Mouse (Mus musculus) forebrain, embryonic 15.5 days (tissue): ENCODE data around the gene Scn8a. TPM values are rescaled to one million over a fixed set of nuclear protein-coding genes. Genes with fewer than 3 reads are reported as not detected.

ENCODE experiments used
- ATAC-seq: fragments of 200-750 bp; cut with Nextera tagmentation; replicated peaks from 2 replicates; pipeline ENCODE4 v1.8.0; 2017; ENCODE audit warnings: mild to moderate bottlenecking, moderate TSS enrichment, moderate library complexity
- H3K27ac ChIP-seq: fragments of 300-500 bp; sonication (generic); replicated peaks from 2 replicates; pipeline ENCODE4 v1.5.1; 2015; ENCODE audit warnings: mild to moderate bottlenecking, inconsistent platforms
- H3K27me3 ChIP-seq: fragments of 300-500 bp; sonication (generic); 2 replicates; pipeline ENCODE4 v1.6.1; 2015; ENCODE audit warnings: inconsistent platforms
- H3K36me3 ChIP-seq: fragments of 300-500 bp; sonication (generic); 2 replicates; pipeline ENCODE4 v1.6.1; 2015; ENCODE audit warnings: mild to moderate bottlenecking, inconsistent platforms
- H3K4me1 ChIP-seq: fragments of 300-500 bp; sonication (generic); 2 replicates; pipeline ENCODE4 v1.6.1; 2015; ENCODE audit warnings: inconsistent platforms
- H3K4me2 ChIP-seq: fragments of 300-500 bp; sonication (generic); replicated peaks from 2 replicates; pipeline ENCODE4 v1.6.1; 2015; ENCODE audit warnings: mild to moderate bottlenecking, inconsistent platforms
- H3K4me3 ChIP-seq: fragments of 300-500 bp; sonication (generic); 2 replicates; pipeline ENCODE4 v1.5.1; 2015; ENCODE audit warnings: mild to moderate bottlenecking, inconsistent platforms
- H3K9ac ChIP-seq: fragments of 300-500 bp; sonication (generic); replicated peaks from 2 replicates; pipeline ENCODE4 v1.6.1; 2015; ENCODE audit warnings: mild to moderate bottlenecking, inconsistent platforms
- H3K9me3 ChIP-seq: fragments of 300-500 bp; sonication (generic); 2 replicates; pipeline ENCODE4 v1.6.1; 2016; ENCODE audit warnings: inconsistent platforms
- WGBS: fragments of 180-500 bp; shearing (Covaris S2); methylation state at CpG from one replicate; pipeline ENCODE4 v1.1.7; 2015; ENCODE audit warnings: mixed read lengths; 5-methylcytosine and 5-hydroxymethylcytosine counted together
- polyA plus RNA-seq: library from polyadenylated mRNA; unstranded; fragments of >200 nt; fragmentation: Nextera tagmentation; extraction: Ambion mirVana; gene quantifications from 2 replicates; pipeline ENCODE4 v1.2.1, GENCODE M21; 2015

Scn8a gene
- polyA plus RNA-seq, 1 experiment from 2014 or later = 20.4 TPM

DNA sequence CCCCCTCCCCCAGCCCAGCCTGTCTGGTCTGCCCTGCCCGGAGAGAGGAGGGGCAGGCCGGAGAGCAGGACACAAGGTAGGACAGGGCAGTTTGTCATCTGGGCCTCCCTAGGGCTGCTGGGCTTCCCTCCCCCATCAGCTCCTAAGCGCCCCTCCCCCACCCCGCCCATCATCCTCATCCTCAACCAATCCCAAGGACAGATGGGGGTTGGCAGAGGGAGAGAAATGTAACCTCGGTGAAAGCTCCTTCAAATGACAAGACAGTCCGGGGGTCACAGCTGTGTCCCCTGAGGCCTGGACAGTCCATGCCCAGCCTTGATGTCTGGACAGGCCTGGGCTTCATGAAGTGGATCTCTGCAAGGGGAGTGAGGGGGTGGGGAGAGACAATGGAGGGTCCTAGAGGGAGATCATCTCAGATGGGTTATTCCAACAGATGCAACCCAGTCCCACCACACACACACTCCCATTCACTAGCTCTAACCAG lies 196.7 kb downstream of the Scn8a start:
- Histone ChIP-seq H3K4me3 (no peak overlapping the region), H3K9me3 (no peaks in the 10 kb centered on the region), H3K27ac (no peak overlapping the region), H3K9ac (no peak overlapping the region), H3K27me3 (no peaks in the 10 kb centered on the region), H3K4me1 (peaks cover 6% of the 10 kb centered on the region; the same call in 1 of the 2 replicates), H3K4me2 (no peak overlapping the region), H3K36me3 (no peaks in the 10 kb centered on the region)
- ATAC-seq = no peak; the same call in 1 of the 2 replicates
- WGBS = 23% methylated on average over 6 of the region's 6 CpGs

DNA sequence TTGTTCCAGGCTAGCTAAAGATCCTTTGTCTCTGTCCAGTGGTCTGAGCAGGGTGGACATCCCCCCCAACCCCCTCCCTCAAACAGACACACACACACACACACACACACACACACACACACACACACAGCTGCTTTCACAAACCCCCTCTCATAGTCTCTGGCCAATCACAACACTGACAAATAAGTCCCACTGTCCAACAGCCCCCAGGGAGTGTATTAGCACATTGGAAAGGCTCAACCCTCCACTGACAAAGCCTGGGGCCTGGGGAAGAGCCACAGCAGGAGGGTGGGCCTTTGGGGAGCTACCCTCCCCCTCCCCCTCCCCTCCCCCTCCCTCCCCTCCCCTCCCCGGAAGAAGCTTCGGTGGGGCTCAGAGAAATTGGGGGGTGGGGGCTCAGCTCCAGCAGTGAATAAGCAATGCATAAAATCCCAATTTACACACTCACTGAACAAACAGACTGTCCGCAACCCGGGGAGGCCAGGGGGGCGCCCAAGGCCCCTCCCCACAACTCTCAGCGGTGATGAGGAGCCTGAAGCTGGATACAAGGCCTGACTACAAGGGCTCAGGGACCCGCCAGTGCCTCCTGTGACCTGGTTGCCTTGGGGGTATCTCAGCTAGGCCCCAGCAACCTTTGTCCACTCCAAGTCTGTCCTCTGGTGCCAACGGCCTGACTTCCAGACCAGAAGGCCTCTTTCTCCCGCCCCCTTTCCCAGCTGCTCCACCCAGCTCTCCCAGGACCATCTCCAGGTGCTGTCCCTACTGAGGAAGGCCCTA lies 197.4 kb downstream of the Scn8a start:
- no peak overlapping the region for H3K27ac ChIP-seq
- H3K9me3 ChIP-seq = no peaks in the 10 kb centered on the region
- H3K4me1 ChIP-seq = peaks cover 4% of the 10 kb centered on the region; the same call in 1 of the 2 replicates
- H3K27me3 ChIP-seq = no peaks in the 10 kb centered on the region
- no peak overlapping the region for H3K4me3 ChIP-seq
- 0 out of 2 replicates have a peak, but pooled peaks have one; percentile 28 for ATAC-seq
- no peak overlapping the region for H3K9ac ChIP-seq
- WGBS = 15% methylated on average over 7 of the region's 9 CpGs
- H3K36me3 ChIP-seq = no peaks in the 10 kb centered on the region
- H3K4me2 ChIP-seq = no peak overlapping the region

DNA sequence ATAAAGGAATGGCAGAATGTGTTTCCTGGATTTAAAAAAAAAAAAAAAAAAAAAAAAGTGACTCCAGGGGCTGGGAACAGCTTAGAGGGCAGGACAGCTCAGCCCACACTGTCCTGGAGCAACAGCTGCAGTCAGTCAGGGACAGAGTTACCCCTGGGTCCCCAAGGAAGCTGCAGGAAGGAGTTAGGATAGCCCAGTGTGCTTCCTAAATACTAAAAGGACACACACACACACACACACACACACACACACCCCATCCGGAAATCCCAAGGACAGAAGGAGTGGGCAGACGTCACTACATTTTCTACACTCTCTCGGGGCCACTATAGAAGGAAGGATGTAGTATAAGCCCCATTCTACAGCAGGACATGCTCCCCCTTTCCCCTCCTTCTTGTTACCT lies 198.4 kb downstream of the Scn8a start:
- Histone ChIP-seq H3K9ac (no peak overlapping the region), H3K4me1 (peaks cover 2% of the 10 kb centered on the region; the same call in 1 of the 2 replicates), H3K27ac (no peak overlapping the region), H3K4me2 (no peak overlapping the region), H3K36me3 (no peaks in the 10 kb centered on the region), H3K9me3 (no peaks in the 10 kb centered on the region), H3K4me3 (no peak overlapping the region), H3K27me3 (no peaks in the 10 kb centered on the region)
- 67% methylated on average over 3 of the region's 3 CpGs for WGBS
- no peak for ATAC-seq

DNA sequence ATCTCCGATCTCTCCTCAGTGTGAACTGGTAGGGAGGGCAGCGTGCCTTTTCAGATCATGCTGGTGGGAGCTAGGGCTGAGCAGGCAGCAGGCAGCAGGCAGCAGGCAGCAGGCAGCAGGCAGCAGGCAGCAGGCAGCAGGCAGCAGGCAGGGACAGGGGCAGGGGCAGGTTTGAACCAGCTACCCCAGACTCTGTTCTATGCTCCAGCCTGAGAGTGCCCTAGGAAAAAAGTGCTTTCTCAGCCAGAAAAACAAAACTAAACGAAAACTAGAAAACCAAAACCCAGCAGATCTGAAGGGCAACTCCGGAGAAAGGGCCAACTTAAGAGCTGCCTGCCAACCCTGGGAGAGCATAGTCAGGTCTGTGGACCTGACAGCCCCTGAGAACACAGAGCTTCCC lies 199.0 kb downstream of the Scn8a start:
- Histone ChIP-seq H3K9me3 (no peaks in the 10 kb centered on the region), H3K4me1 (peaks cover 2% of the 10 kb centered on the region; the same call in 1 of the 2 replicates), H3K9ac (no peak overlapping the region), H3K4me2 (no peak overlapping the region), H3K36me3 (no peaks in the 10 kb centered on the region), H3K27ac (no peak overlapping the region), H3K4me3 (no peak overlapping the region), H3K27me3 (no peaks in the 10 kb centered on the region)
- WGBS = 59% methylated on average over 4 of the region's 4 CpGs
- ATAC-seq = no peak

DNA sequence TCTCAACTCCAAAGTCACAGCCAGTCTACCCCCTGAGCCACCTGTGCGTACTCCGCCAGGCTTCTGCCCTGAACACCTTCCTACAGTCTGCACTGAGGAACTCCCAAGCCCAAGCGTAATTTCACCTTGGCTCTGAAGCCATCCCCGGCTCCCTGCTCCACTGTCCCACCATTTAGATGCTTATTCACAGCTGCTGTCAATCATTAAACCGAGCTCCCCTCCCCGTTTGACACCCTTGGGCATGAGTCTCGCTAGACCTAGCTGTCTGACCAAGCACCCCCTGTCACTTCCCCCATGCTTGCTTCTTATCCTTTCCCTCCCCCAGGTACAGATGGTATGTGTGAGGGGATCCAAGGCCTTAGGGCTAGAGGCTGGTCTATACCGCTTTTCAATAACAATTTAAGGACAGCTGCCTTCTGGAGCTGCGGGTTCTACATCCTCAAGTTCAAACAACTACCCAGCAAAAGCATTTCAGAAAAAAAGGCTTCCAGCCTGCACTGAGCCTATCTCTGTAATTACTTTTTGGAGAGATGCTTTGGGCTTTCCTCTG lies 200.1 kb downstream of the Scn8a start:
- no peak for ATAC-seq
- no peak overlapping the region for H3K4me3 ChIP-seq
- H3K27me3 ChIP-seq = no peaks in the 10 kb centered on the region
- peaks cover 2% of the 10 kb centered on the region; the same call in 1 of the 2 replicates for H3K4me1 ChIP-seq
- H3K36me3 ChIP-seq = no peaks in the 10 kb centered on the region
- WGBS = 56% methylated on average over 9 of the region's 9 CpGs
- no peak overlapping the region for H3K27ac ChIP-seq
- no peaks in the 10 kb centered on the region for H3K9me3 ChIP-seq
- H3K9ac ChIP-seq = no peak overlapping the region
- H3K4me2 ChIP-seq = no peak overlapping the region

DNA sequence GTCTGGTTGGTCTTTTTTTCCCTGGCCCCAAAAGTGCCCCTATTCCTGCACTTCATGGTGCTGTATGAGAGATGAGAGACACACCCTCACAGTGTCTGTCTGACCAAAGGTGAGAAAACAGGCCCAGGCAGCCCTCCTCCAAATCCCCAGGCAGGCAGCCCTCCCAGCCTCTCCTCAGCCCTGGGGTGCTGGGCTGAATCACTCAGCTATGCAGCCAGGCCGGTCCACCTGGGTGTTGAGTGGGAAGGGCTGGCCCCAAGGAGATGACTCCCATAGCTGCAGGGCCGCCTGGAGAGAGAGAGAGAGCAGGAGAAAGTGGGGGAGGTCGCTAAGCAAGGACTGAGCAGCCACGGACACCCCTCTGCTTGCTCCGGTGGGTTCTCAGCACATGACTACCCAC lies 201.1 kb downstream of the Scn8a start:
- H3K4me3 ChIP-seq = no peak overlapping the region
- no peaks in the 10 kb centered on the region for H3K36me3 ChIP-seq
- H3K27ac ChIP-seq = no peak overlapping the region
- peaks cover 3% of the 10 kb centered on the region; the same call in 1 of the 2 replicates for H3K4me1 ChIP-seq
- H3K4me2 ChIP-seq = no peak overlapping the region
- H3K9ac ChIP-seq = no peak overlapping the region
- 42% methylated on average over 5 of the region's 5 CpGs for WGBS
- ATAC-seq = no peak
- H3K27me3 ChIP-seq = no peaks in the 10 kb centered on the region
- no peaks in the 10 kb centered on the region for H3K9me3 ChIP-seq

DNA sequence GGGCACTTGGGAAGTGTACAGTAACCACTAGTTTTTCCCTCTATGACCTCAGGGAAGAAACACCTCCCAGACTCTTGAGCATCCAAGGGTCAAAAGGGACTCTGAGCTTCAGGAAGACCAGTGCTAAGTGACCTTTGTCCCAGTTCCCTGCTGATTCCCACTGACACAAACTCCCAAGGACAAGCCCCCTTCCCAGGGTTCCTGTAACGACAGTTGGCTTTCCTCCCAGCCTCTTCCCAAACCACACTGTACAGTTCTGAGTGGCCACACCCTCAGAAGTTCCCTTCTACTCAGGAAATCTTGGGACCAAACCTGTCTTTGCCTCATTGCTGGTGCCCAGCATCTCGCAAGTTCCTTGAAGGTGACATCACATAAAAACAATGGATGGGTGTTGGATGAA lies 203.1 kb downstream of the Scn8a start:
- no peak overlapping the region for H3K9ac ChIP-seq
- peaks cover 20% of the 10 kb centered on the region for H3K4me1 ChIP-seq
- H3K4me2 ChIP-seq = no peak overlapping the region
- WGBS = 74% methylated on average over 2 of the region's 2 CpGs
- H3K4me3 ChIP-seq = no peak overlapping the region
- H3K36me3 ChIP-seq = no peaks in the 10 kb centered on the region
- H3K27ac ChIP-seq = no peak overlapping the region
- H3K27me3 ChIP-seq = peaks cover 8% of the 10 kb centered on the region; the same call in 1 of the 2 replicates
- H3K9me3 ChIP-seq = no peaks in the 10 kb centered on the region
- ATAC-seq = no peak

DNA sequence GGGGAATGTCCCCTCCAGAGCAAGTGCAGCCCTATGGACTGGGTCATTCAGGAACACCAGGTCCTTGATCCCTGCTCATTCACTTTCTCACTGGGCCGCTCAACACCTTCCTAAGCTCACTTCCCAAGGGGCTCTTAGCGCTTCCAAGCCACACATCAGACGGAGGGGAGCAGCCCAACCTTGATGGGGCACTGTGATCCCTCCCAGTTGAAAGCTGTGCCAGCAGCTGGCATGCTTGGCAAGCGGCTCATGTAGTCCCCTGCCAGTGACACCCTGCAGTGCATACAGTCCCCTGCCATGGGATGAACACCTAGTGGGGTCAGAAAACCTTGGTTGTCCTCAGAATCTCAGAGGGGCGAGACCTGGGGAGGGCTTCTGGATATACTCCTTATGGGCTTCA lies 204.4 kb downstream of the Scn8a start:
- no peak for ATAC-seq
- no peak overlapping the region for H3K9ac ChIP-seq
- WGBS = 54% methylated on average over 5 of the region's 5 CpGs
- no peak overlapping the region for H3K4me2 ChIP-seq
- no peaks in the 10 kb centered on the region for H3K9me3 ChIP-seq
- H3K27ac ChIP-seq = no peak overlapping the region
- H3K27me3 ChIP-seq = peaks cover 13% of the 10 kb centered on the region; the same call in 1 of the 2 replicates
- H3K4me1 ChIP-seq = peaks cover 32% of the 10 kb centered on the region
- no peaks in the 10 kb centered on the region for H3K36me3 ChIP-seq
- H3K4me3 ChIP-seq = no peak overlapping the region

DNA sequence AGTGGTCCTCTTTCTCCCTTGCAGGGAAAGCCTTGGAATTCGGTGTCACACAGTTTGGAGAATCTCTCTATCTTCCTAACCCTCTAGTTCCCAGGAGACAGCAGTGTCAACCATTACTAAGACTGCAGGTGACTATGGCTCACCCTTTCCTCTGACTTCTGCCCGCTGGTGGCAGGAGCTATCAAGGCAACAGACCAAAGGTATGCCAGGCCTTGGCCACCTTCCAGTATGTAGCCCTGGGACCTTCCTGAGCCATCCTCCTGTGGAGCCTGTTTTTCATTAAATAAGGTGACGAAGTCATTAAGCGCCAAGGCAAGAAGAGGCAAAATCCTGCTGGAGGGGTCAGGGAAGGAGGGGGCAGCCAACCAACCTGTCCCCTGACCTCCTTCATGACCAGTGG lies 205.5 kb downstream of the Scn8a start:
- H3K4me1 ChIP-seq = peaks cover 32% of the 10 kb centered on the region
- no peak for ATAC-seq
- H3K9me3 ChIP-seq = no peaks in the 10 kb centered on the region
- no peak overlapping the region for H3K27ac ChIP-seq
- no peak overlapping the region for H3K4me2 ChIP-seq
- H3K36me3 ChIP-seq = no peaks in the 10 kb centered on the region
- H3K9ac ChIP-seq = no peak overlapping the region
- no peak overlapping the region for H3K4me3 ChIP-seq
- WGBS = 73% methylated on average over 4 of the region's 4 CpGs
- peaks cover 13% of the 10 kb centered on the region; the same call in 1 of the 2 replicates for H3K27me3 ChIP-seq

GRCm38 (mm10) chr15:101075656-101076055 lies 206.0 kb downstream of the Scn8a start:
- no peaks in the 10 kb centered on the region for H3K36me3 ChIP-seq
- 36% methylated on average over 5 of the region's 5 CpGs for WGBS
- H3K9ac ChIP-seq = no peak overlapping the region
- no peak for ATAC-seq
- no peak overlapping the region; the same call in 1 of the 2 replicates for H3K4me2 ChIP-seq
- H3K4me3 ChIP-seq = no peak overlapping the region
- no peak overlapping the region for H3K27ac ChIP-seq
- H3K27me3 ChIP-seq = peaks cover 13% of the 10 kb centered on the region; the same call in 1 of the 2 replicates
- H3K9me3 ChIP-seq = no peaks in the 10 kb centered on the region
- H3K4me1 ChIP-seq = peaks cover 32% of the 10 kb centered on the region

DNA sequence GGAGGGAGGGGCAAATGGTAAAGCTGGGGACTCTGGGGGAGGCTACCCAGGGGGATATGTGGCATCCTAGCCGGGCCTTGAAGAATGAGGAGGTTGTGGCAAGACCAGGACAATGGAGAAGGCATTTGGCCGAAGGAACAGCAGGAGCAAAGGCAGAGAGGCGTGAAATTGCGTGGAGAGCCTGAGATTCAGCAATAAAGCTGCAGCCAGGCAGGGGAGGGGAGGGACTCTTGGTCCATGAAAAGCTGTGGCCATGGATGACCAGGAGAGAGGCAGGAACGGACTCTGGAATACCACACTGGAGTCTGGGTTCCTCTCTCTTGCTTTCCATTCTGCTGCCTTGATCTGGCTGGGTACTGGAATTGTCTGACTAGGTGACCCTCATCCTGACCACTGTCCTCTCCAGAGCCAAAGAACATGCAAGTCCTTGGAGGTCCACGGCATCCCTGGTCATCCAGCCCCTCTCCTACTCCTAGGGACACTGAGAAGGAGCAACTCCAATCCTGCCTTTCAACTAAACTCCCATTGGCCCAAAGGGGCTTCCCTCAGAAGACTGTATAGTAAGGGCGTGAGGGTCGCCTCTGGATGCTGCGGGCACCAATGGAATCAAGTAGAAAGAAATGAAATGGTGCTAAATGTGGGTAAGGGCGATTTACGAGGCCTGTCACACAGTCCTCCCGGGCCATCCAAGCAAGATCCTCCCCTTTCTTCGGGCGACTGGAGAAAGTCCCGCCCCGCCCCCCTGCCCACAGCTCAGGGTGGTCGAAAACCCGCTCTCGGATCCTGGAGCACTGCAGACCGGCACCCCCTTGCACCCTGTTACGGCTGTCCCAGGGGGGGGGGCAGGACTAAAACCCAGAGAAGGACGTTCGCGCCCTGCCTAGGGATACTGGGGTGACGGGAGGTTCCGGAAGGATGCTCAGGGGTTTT lies 206.7 kb downstream of the Scn8a start:
- peak; percentile 27; the same call in 1 of the 2 replicates for ATAC-seq
- Histone ChIP-seq H3K27me3 (peaks cover 13% of the 10 kb centered on the region; the same call in 1 of the 2 replicates), H3K4me3 (peak overlapping the region; percentile 49), H3K9ac (0 out of 2 replicates have a peak overlapping the region, but pooled peaks have one; percentile 5), H3K4me1 (peaks cover 32% of the 10 kb centered on the region), H3K4me2 (peak overlapping the region; percentile 81), H3K27ac (no peak overlapping the region), H3K9me3 (no peaks in the 10 kb centered on the region), H3K36me3 (no peaks in the 10 kb centered on the region)
- 4% methylated on average over 26 of the region's 26 CpGs for WGBS
